Mouse (Mus musculus): ENCODE measurements around the gene Il1rl1. TPM values are rescaled to one million over a fixed set of nuclear protein-coding genes. Genes with fewer than 3 reads are reported as not detected.

Gene Il1rl1
- 0.44 TPM in 1 of 2 replicates, not detected in the other for polyA plus RNA-seq (2015; fragmentation: Nextera tagmentation; extraction: Ambion mirVana)

GRCm38 (mm10) chr1:40428910-40429675 lies at the start of gene Il1rl1:
Gene Il1rl1 (plus strand): TSS chr1:40429570.
- Histone ChIP-seq H3K4me2 (no peak within 1 kb of the TSS), H3K27ac (no peak within 1 kb of the TSS), H3K4me3 (no peak within 1 kb of the TSS), H3K27me3 (no peaks in the 10 kb centered on the region), H3K36me3 (no peaks in the 10 kb centered on the region), H3K4me1 (replicated peaks) (no peaks in the 10 kb centered on the region), H3K9me3 (no peaks in the 10 kb centered on the region), H3K9ac (no peak within 1 kb of the TSS)
- WGBS: 85% methylated on average over 5 of the region's 5 CpGs
- ATAC-seq (ENCODE audit: low FRiP score): no peak

DNA sequence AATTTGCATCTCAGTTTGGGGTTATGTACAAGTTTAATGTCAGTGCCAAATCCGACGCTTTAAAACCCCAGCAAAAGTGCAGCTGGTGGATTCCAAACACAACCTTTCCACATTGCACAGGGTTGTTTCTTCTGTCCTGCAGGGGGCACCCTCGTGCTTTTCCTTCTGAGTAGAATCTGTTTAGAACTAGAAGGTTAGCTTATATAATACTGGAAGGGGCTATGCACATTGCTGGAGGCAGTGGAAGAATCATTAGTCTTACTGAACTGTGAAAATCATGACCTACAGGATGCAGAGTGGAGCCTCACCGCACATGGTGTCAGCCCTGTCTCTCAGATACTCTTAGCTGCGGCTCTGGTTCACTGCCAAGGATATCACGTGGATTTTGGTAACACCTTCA lies 49.3 kb upstream of the Il1rl1 start:
- Histone ChIP-seq H3K27ac (no peak overlapping the region), H3K9me3 (no peaks in the 10 kb centered on the region), H3K4me3 (no peak overlapping the region), H3K4me2 (no peak overlapping the region), H3K4me1 (replicated peaks) (peaks cover 10% of the 10 kb centered on the region; the same call in 1 of the 2 replicates), H3K27me3 (no peaks in the 10 kb centered on the region), H3K36me3 (no peaks in the 10 kb centered on the region), H3K9ac (no peak overlapping the region)
- no peak for ATAC-seq (ENCODE audit: low FRiP score)
- whole genome bisulfite sequencing: 60% methylated on average over 6 of the region's 6 CpGs

GRCm38 (mm10) chr1:40380990-40381389 lies 48.4 kb upstream of the Il1rl1 start:
- Histone ChIP-seq H3K9ac (no peak overlapping the region), H3K36me3 (no peaks in the 10 kb centered on the region), H3K27me3 (no peaks in the 10 kb centered on the region), H3K4me3 (no peak overlapping the region), H3K9me3 (no peaks in the 10 kb centered on the region), H3K27ac (no peak overlapping the region), H3K4me2 (no peak overlapping the region), H3K4me1 (replicated peaks) (peaks cover 10% of the 10 kb centered on the region; the same call in 1 of the 2 replicates)
- WGBS: 84% methylated on average over 11 of the region's 11 CpGs
- ATAC-seq (ENCODE audit: low FRiP score): no peak

DNA sequence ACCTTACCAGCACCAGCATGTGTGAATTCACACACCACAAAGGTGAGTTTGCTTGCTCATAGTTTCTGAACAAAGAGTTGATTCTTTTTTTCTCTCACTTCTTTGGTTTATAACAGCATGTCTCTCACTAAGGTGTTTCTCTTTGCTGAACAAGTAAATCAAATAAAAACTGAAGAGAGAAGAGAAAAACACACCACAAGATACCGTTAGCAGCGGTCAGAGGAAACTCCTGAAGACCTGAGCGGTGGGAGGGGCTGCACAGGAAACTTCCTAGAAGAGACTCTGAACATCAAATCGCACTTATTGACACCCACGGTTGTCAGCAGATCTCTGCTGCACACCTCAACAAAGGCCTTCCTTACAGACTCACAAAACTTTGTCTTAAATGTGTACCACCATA lies 46.5 kb upstream of the Il1rl1 start:
- Histone ChIP-seq H3K27ac (no peak overlapping the region), H3K27me3 (no peaks in the 10 kb centered on the region), H3K9me3 (no peaks in the 10 kb centered on the region), H3K4me2 (no peak overlapping the region), H3K9ac (no peak overlapping the region), H3K4me3 (no peak overlapping the region), H3K4me1 (replicated peaks) (no peaks in the 10 kb centered on the region), H3K36me3 (no peaks in the 10 kb centered on the region)
- ATAC-seq (ENCODE audit: low FRiP score): no peak
- WGBS: 89% methylated on average over 5 of the region's 5 CpGs

GRCm38 (mm10) chr1:40384931-40385545 lies 44.3 kb upstream of the Il1rl1 start:
- no peaks in the 10 kb centered on the region for H3K4me1 ChIP-seq (replicated peaks)
- H3K9ac ChIP-seq: no peak overlapping the region
- no peak for ATAC-seq (ENCODE audit: low FRiP score)
- H3K4me2 ChIP-seq: no peak overlapping the region
- H3K9me3 ChIP-seq: no peaks in the 10 kb centered on the region
- WGBS: 94% methylated on average over 8 of the region's 8 CpGs
- no peaks in the 10 kb centered on the region for H3K36me3 ChIP-seq
- no peak overlapping the region for H3K4me3 ChIP-seq
- no peaks in the 10 kb centered on the region for H3K27me3 ChIP-seq
- H3K27ac ChIP-seq: no peak overlapping the region

GRCm38 (mm10) chr1:40391374-40391773 lies 38.0 kb upstream of the Il1rl1 start:
- no peak overlapping the region for H3K4me2 ChIP-seq
- no peaks in the 10 kb centered on the region for H3K4me1 ChIP-seq (replicated peaks)
- no peaks in the 10 kb centered on the region for H3K9me3 ChIP-seq
- no peaks in the 10 kb centered on the region for H3K27me3 ChIP-seq
- H3K27ac ChIP-seq: no peak overlapping the region
- no peak overlapping the region for H3K4me3 ChIP-seq
- no peak for ATAC-seq (ENCODE audit: low FRiP score)
- no peak overlapping the region for H3K9ac ChIP-seq
- WGBS: 88% methylated on average over 3 of the region's 3 CpGs
- no peaks in the 10 kb centered on the region for H3K36me3 ChIP-seq

GRCm38 (mm10) chr1:40392535-40392934 lies 36.8 kb upstream of the Il1rl1 start:
- H3K36me3 ChIP-seq: no peaks in the 10 kb centered on the region
- WGBS: 85% methylated on average over 6 of the region's 6 CpGs
- H3K27ac ChIP-seq: no peak overlapping the region
- no peak overlapping the region for H3K4me3 ChIP-seq
- no peak for ATAC-seq (ENCODE audit: low FRiP score)
- H3K4me1 ChIP-seq (replicated peaks): no peaks in the 10 kb centered on the region
- H3K27me3 ChIP-seq: no peaks in the 10 kb centered on the region
- no peak overlapping the region for H3K4me2 ChIP-seq
- H3K9ac ChIP-seq: no peak overlapping the region
- no peaks in the 10 kb centered on the region for H3K9me3 ChIP-seq

DNA sequence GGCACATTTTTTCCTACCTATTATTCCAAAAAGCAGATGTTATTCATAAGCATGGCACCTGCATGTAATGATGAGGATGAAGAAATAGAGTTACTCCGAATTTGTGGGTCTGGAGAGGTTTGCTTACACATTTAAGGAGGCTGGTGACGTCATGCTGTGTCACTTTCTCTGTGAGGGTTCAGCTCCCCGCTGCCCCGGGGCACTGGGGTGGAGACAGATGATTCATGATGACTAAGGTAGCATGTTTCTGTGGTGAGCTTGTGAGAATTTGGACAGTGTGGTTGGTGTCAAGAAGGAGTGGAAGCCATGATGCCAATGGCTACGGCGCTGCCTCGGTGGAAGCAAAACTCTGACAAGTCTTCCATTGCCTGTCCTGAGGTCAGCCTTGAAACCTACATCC lies 36.2 kb upstream of the Il1rl1 start:
- WGBS: 87% methylated on average over 7 of the region's 7 CpGs

GRCm38 (mm10) chr1:40399639-40400038 lies 29.7 kb upstream of the Il1rl1 start:
- no peak overlapping the region for H3K4me3 ChIP-seq
- H3K27ac ChIP-seq: no peak overlapping the region
- no peaks in the 10 kb centered on the region for H3K9me3 ChIP-seq
- H3K9ac ChIP-seq: no peak overlapping the region
- H3K36me3 ChIP-seq: no peaks in the 10 kb centered on the region
- ATAC-seq (ENCODE audit: low FRiP score): no peak
- WGBS: 96% methylated on average over 6 of the region's 6 CpGs
- no peaks in the 10 kb centered on the region for H3K27me3 ChIP-seq
- no peaks in the 10 kb centered on the region for H3K4me1 ChIP-seq (replicated peaks)
- H3K4me2 ChIP-seq: no peak overlapping the region

More for the DNA sequence above, 36.2 kb upstream of the Il1rl1 start:
- Histone ChIP-seq H3K9ac (no peak overlapping the region), H3K4me2 (no peak overlapping the region), H3K27me3 (no peaks in the 10 kb centered on the region), H3K4me1 (replicated peaks) (no peaks in the 10 kb centered on the region), H3K36me3 (no peaks in the 10 kb centered on the region), H3K9me3 (no peaks in the 10 kb centered on the region), H3K4me3 (no peak overlapping the region), H3K27ac (no peak overlapping the region)
- no peak for ATAC-seq (ENCODE audit: low FRiP score)

DNA sequence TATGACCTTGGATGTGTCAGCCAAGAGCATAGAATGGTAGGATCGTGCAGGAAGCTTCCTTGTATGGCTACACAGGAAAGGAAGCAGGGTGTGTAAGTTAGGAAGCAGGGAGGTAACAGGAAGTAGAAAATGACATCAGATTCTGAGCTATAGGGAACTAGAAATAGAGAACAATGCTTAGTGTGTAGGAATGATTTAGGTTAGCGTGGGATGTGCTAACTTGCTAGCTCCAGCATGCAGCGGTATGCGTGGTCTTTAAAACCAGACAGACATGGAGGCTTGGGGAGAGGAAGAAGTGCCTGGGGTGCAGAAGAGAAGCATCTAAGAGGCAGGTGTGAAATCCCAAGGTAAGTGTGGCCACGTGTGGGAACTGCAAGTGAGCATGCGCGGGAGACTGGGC lies 24.7 kb upstream of the Il1rl1 start:
- no peak overlapping the region for H3K4me2 ChIP-seq
- H3K27me3 ChIP-seq: no peaks in the 10 kb centered on the region
- ATAC-seq (ENCODE audit: low FRiP score): no peak
- H3K9me3 ChIP-seq: no peaks in the 10 kb centered on the region
- H3K4me3 ChIP-seq: no peak overlapping the region
- H3K27ac ChIP-seq: no peak overlapping the region
- WGBS: 85% methylated on average over 7 of the region's 7 CpGs
- no peaks in the 10 kb centered on the region for H3K36me3 ChIP-seq
- H3K4me1 ChIP-seq (replicated peaks): no peaks in the 10 kb centered on the region
- H3K9ac ChIP-seq: no peak overlapping the region

- Histone ChIP-seq H3K4me3 (no peak overlapping the region), H3K27me3 (no peaks in the 10 kb centered on the region), H3K36me3 (no peaks in the 10 kb centered on the region), H3K9ac (no peak overlapping the region), H3K9me3 (no peaks in the 10 kb centered on the region), H3K4me2 (no peak overlapping the region), H3K27ac (no peak overlapping the region), H3K4me1 (replicated peaks) (no peaks in the 10 kb centered on the region)
- WGBS: 65% methylated on average over 1 of the region's 1 CpGs
- no peak for ATAC-seq (ENCODE audit: low FRiP score)
Measured at GRCm38 (mm10) chr1:40409882-40410281, 19.5 kb upstream of the Il1rl1 start.

DNA sequence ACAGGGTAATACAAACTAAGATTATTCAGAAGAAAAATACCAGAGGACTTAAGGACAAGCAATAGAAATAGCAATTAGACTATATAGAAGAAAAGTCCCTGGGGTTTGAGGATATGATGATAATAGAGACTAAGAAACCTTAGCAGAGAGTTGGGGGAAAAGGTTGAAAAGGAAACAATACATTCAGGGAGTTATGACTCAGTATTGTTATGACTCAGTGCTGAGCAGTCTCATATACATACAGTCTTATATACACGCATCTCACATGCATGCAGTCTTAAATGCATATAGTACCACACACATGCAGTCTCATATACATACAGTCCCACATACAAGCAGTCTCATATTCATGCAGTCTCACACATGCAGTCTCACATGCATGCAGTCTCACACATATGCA lies 16.3 kb upstream of the Il1rl1 start:
- H3K4me3 ChIP-seq: no peak overlapping the region
- no peak overlapping the region for H3K9ac ChIP-seq
- 96% methylated on average over 1 of the region's 1 CpGs for WGBS
- H3K9me3 ChIP-seq: no peaks in the 10 kb centered on the region
- ATAC-seq (ENCODE audit: low FRiP score): no peak
- no peaks in the 10 kb centered on the region for H3K4me1 ChIP-seq (replicated peaks)
- no peak overlapping the region for H3K4me2 ChIP-seq
- no peaks in the 10 kb centered on the region for H3K27me3 ChIP-seq
- H3K27ac ChIP-seq: no peak overlapping the region
- no peaks in the 10 kb centered on the region for H3K36me3 ChIP-seq

GRCm38 (mm10) chr1:40414276-40414675 lies 15.1 kb upstream of the Il1rl1 start:
- Histone ChIP-seq H3K4me2 (no peak overlapping the region), H3K4me3 (no peak overlapping the region), H3K9ac (no peak overlapping the region), H3K9me3 (no peaks in the 10 kb centered on the region), H3K27me3 (no peaks in the 10 kb centered on the region), H3K27ac (no peak overlapping the region), H3K36me3 (no peaks in the 10 kb centered on the region), H3K4me1 (replicated peaks) (no peaks in the 10 kb centered on the region)
- ATAC-seq (ENCODE audit: low FRiP score): no peak
- WGBS: 84% methylated on average over 7 of the region's 7 CpGs

All from hindbrain, embryonic 13.5 days (tissue).